Mouse (Mus musculus): ENCODE data around the gene Gm45521.

Gm45521 gene

DNA sequence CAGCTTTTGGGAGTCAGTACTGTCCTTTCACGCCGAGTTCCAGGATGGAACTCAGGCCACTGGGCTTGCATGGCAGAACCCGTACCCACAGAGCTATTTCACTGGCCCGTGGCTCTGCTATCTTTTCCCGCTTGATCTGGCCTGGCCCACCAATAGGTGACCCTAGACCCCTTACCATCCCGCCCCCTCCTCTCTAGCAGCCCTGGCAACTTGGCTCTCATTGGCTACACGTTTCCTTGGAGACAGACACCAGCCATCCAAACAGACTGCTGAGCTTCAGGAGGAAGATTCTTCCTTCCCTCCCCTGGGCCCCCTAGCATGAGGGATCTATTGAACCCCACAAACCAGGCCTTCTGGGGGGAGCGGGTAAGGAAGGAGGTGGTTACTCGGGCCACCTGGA is at the start of gene Gm45521:
Gm45521 (plus strand) TSS at position 240 of the 400 bp plus-strand sequence.
- in situ Hi-C loops (cut with MseI, MboI): no loop called here

DNA sequence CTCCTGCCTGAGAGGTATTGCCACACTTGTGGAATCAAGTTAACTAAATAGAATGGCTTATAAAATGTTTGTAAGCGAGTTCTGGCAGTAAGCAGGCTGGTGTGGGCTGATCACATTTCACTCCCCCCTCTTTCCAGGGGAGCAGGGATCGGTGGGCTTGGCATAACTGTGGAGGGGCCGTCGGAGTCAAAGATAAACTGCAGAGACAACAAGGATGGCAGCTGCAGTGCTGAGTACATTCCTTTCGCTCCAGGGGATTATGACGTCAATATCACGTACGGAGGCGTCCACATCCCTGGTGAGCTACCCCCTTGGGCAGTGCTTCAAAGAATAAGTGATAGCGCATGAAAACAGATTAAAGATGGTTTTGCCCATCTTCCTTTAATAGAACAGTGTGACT is 47.6 kb upstream of the Gm45521 start:
- in situ Hi-C loops (cut with MseI, MboI): no loop called here

DNA sequence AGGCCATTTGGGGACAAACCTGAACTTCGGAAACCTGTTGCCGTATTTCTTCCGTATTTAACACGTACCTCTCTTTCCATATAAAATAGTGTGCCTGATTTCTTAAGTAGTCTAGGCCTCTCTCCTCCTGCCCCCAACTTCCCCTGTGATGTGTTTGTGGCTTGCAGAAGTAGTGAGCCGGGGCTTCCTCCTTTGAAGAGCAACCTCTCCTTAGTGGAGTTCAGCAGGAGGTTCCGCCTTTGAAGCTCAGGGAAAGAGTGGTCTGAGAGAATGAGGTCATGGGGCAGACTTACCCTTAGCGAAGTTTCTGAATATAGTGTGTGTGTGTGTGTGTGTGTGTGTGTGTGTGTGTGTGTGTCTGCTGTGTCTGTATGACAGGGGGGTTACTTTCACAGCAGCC is 43.2 kb upstream of the Gm45521 start:
- in situ Hi-C loops (cut with MseI, MboI): no loop called here

DNA sequence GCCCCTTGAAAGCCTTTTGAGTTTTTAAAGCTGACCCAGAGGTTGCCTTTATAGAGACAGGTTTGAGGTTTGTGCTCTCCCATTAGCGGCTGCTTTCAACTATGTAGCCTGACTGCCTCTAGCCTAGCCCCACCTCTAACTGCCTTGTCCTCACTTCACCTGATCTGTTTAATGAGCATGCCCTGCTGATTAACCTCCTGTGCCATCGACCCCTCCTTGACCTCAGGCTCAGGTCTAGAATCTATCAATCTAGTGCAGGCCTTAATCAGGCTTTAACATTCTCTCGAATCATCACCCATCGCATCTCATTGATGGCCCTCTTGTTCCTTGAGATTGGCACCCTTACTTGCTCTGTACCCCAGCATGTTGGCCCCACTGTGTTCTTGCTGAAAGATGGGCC is 42.6 kb upstream of the Gm45521 start:
- in situ Hi-C loops (cut with MseI, MboI): no loop called here

DNA sequence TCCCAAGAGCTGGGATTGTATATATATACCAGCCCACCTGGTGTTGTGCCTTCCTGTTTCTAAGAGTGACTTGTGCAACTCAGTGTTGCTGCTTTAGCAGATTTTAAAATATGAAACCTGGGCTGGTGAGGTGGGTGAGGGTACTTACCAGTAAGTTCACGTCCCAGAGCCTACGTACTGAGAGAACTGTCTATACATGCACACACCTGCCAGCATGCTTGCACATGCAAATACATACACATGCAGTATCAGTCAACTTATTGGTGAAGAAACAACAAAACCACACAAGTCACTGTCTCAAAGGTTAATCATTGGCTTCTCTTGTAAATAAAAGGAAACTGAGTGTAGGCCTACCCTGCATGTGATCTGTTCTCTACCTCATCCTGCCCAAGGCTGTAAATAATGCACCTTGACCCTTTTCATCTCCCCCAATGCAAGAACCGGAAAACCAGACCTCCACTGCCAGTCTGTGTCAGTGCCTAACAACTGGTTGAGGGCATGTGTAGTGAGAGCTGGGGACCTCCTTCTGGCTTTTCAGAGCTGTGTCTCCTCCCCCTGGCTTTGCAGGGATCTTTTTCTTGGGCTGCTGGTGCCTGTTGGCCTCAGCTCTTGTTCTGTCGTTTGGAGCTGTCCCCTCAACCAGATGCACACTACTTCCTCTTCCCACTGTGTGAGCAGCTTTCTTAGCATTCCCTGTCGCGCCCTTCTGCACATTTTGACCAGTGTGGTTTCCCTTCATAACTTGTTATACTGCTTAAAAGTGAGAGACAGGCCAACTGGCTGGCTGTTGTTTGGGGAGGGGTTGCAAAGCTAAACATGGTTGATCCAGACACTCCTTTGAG is 38.7 kb upstream of the Gm45521 start:
- in situ Hi-C loops (cut with MseI, MboI): no loop called here

DNA sequence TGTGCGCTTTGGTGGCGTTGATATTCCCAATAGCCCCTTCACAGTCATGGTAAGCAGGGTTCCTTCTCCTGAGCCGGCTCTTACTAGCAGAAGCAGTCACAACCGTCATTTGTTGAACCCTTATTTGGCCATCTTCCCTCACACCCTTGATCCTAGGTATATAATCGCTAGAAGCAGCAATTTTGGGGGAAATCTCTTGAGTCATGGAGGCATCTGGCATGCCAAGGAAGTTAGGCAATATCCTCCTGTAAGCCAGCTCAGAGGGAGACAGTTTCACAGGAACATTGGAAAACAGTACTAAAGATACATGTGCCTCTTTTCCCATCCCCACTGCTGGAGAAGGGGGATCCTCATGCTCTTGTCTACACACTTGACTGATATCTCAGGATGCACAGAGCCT is 37.8 kb upstream of the Gm45521 start:
- in situ Hi-C loops (cut with MseI, MboI): no loop called here

DNA sequence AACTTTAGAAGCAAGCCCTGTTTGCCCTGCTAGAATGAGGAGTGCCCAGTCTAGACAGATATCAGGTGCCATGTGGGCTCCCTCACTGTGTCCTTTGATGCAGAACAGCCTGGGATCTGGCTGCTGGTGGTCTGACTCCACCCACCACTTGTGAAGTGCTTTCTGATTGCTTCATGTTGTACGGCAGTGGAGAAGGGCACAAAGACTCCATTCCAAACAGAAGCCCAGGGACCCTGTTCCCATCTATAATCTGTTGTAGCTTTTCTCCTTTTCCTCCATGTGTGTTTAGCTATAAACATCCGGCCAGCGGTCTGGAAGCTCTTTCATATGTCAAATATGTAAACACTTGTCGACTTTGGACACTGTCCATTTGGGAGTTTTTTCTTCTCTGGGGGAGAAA is 37.2 kb upstream of the Gm45521 start:
- in situ Hi-C loops (cut with MseI, MboI): no loop called here

DNA sequence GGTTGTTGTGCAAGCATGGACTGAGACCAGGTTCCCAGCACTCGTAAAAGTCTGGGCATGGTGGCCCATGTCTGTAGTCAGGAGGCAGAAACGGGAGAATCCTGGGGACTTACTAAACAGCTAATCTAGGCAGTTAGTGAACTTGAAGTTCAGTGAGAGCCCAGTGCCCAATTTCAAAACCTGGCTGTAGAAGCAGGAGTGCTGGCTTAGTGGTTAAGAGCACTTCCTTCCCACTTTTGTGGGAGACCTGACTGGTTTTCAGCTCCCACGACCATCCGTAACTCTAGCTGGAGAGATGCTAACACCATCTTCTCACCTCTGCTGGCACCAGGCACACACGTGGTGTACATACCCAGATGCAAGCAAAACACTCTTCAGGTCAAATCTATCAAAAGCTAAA is 35.6 kb upstream of the Gm45521 start:
- in situ Hi-C loops (cut with MseI, MboI): no loop called here

DNA sequence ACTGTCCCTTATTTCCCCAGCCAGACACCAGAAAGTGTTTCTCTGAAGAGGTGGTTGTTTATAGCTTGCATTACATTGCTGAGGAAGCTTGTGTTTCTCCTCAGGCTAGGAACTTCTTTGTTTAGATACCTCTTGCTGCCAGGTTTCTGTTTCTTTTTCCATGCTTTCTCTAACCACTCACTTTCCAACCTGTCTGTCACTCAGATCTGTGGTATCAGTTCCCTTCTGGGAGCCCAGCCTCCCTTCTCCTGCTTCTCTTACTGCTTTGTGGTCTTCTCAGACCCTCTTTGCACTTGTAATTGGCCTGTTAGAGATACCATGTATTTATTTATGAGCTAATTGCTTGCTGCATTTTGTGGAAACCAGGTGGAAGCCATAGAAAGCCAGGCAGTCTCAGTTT is 33.5 kb upstream of the Gm45521 start:
- in situ Hi-C loops (cut with MseI, MboI): no loop called here

DNA sequence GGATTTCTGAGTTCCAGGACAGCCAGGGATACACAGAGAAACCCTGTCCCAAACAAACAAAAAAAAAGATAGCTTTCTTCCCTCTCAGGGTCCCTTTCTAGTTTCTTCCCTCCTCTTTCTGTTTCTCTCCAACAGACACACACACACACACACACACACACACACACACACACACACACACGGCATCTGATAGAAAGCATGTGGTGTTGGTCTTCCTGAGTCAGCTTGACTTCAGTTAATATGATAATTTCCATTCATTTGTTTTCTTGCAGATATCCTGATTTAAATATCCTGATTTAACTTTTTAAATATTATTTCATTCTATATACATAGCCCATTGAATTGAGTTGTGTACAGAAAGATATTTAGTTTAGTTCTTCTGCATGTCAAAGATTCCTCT is 28.7 kb upstream of the Gm45521 start:
- in situ Hi-C loops (cut with MseI, MboI): no loop called here

DNA sequence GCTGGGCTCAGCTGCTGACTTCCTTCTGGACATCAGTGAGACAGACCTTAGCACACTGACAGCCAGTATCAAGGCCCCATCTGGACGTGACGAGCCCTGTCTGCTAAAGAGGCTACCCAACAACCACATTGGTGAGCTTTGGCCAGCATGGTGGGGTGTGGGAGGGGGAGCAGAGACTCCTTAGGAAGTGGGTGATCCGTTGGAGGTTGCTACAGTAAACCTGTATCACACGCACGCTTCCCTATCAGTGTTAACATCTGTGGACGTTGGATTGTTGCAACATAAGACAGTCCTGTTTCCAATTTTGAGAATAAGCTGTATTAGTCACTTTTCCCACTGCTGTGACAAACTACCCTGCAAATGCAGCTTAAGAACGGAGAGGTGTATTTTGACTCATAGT is 28.1 kb upstream of the Gm45521 start:
- in situ Hi-C loops (cut with MseI, MboI): no loop called here

DNA sequence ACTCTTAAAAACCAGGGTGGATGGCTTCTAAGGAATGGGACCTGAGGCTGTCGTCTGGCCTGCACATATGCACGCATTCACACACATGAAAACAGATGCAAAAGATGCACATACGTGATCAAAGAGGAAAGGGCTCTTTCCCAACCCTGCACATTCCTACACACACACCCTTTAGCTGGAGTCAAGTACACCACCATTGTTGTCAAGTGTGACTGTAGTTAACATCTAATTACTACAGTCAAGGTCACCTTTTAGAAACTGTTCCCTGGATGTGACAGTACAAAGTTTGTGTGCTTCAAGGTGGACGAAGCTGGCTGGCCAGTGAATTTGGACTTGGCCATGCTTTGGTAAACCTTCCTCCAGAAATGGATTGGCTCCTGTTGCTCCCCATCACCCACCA is 24.9 kb upstream of the Gm45521 start:
- in situ Hi-C loops (cut with MseI, MboI): no loop called here

DNA sequence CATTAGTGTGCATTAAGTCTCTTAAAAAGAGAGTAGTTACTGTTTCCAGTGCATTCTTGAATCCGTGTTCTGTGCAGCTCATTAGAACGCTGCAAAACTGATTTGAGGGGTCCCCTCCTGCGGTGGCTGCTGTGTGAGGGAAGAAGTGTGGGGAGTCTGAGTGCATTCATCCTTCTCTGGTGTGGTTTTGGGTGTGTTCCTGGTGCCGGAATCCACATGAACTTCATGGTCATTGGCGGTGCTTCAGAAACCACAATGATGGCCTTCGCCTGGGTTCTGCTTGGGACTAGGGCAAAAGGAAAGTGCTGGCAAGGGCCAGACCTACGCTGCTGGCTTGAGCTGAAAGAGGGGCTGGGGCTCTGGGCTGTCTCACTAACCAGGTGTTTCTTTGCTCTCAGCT is 22.9 kb upstream of the Gm45521 start:
- in situ Hi-C loops (cut with MseI, MboI): no loop called here

DNA sequence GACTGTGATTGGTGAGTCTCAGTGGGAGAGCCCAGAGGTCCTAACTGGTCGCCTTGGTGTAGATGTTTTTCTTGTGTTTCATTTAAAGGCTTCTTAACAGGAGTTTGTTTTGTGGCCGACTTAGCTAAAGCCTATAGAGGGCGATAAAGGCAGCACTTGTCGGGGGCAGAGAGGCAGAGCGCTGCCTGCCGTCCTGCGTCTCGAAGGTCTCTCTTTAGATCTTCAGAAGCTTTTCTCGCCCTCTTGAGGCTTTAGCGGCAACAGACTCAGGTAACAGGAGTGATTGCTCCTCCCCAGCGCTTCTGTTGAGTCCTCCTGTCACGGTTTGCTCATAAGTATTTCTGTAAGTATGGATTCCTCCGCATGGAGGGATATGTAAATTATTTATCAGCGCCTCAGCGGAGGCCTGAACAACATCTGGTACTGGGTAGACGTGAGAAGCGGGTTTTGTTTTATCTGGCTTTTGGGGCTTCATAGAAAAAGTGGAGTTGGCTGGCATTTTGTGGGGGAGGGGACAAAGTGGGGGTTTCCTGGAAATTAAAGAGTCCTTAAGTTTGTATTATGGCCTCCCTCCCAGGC is 19.9 kb upstream of the Gm45521 start:
- in situ Hi-C loops (cut with MseI, MboI): no loop called here

DNA sequence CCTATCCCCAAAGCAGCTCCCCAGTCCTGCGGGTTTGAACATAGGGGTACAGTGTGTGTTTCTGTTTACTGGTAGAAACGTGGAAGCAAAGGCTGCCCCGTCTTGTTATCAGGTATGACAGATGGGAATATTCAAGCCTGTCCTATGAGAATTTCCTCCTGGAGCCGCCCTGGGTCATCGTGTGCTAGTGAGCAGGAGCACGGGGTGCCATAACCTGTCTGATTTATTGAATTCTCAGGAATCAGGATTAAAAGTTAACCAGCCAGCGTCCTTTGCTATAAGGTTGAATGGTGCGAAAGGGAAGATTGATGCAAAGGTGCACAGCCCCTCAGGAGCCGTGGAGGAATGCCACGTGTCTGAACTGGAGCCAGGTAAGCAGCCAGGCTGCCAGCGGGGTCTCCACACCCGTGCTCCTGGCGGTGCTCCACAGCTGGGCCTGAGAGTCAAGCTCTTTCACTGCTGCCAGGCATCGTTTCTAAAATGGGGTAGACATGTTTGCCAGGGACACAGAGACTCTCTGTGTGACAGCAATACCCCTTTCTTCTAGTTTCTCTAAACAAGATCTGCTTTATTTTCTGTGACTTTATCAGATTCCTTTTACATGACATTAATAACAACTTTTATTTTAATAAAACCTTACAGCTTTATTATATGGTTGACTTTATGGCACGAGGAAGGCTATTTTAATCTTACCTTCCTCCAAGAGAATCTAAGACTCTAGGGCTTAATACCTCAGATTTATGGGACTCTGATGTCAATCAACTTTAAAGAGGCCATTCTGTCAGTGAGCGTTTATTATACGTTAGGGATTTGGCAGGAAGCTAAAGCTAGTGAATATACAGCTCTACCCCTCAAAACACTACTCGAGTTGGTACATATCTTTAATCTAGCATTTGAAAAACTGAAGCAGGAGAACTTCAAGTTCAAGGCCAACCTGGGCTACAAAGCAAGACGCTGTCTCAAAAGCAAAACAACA is 18.0 kb upstream of the Gm45521 start:
- in situ Hi-C loops (cut with MseI, MboI): no loop called here

DNA sequence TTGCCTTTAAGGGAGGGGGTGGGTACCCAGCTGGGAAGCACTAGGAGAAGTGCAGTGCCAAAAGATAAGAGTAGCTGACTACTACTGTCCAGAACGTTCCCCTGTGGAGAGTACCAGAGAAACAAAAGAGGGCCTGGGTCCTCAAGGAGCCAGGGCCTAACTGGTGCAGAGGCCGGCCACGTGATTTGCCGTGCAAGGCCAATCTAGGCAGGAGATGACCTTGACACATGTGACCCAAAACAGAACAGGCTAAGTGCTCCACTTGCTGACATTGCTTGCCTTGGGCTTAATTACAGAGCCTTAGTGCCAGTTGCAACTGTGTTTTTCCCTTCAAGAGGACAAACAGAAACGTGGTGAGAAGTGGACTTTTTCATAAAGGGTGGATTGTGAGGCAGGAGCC is 15.7 kb upstream of the Gm45521 start:
- in situ Hi-C loops (cut with MseI, MboI): no loop called here

DNA sequence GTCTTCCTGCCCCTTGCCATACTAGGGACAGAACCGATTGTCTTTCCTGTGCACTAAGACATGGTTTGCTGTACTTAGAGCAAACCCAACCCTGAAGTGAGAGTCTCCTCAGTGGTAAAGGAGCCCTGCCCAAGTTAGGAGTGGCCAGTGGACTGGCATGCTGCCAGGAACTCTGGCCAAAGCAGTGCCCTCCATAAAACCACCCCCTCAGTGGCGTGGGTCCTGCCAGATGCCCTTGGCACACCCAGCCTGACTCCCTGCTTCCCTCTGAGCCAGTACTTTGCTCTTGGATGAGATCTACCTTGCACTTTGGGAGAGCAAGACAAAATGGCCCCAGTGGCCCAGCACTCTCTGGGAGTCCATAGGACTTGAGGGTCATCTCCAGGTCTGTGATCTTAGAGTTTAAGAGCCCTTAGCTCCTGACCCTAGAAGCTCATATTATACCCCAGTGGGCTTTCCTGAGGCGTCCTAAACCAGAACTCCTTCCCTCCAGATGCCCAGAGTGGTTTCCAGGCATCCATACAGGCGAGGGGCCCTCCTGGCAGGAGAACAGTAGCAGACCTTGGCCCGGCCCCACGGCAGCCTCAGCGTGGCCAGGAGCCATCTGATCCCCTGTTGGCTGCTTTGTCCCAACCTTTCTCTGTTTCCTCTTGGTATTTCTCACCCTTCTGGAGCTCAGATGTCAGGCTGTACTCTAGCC is 13.8 kb upstream of the Gm45521 start:
- in situ Hi-C loops (cut with MseI, MboI): no loop called here

DNA sequence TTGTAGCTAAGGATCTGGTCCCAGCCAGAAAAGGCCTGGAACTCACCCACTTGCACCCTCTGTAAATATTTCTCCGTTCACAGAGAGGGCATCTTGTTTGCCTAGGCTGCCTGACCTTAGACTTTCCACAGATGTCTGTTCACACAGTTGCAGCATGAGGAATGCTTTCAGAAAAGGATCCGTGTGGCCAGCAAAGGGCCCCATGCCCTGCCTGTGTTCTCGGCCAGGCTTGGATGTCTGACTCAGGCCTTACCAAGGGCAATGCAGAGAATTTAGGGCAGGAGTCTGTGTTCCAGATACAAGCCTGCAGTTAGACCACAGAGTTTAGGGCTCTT is 13.3 kb upstream of the Gm45521 start:
- in situ Hi-C loops (cut with MseI, MboI): no loop called here

DNA sequence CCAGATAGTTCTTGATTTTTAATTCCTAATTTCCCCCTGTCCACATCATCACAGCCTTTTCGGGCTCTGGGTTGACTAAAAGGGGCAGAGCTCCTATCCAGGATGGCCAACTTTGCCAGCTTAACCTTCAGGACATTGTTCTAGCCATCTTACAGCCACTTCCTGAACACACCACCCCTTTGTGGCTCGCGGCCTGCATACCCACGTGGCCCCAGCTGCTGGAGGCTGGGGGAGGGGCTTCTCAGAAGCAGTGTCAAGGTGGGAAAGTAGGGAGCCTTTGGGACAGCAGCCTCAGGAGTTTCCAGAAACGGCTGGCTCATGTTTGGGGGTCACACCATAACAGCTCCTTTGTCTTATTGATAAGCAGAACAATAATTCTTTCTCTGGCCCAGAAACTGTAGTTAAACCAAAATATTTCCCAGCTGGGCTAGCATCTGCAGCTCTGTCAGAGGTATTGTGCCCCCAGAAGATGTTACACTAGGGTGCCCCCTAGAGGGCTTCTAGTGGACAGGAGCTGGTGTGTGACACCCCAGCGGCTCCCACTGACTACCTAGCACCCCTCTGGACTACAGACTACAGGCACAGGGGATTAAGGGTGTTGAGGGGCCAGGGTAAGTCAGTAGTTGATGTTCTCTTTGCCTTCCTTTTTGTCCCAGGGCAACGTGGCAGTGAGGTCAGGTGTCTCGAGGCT is 12.6 kb upstream of the Gm45521 start:
- in situ Hi-C loops (cut with MseI, MboI): no loop called here

DNA sequence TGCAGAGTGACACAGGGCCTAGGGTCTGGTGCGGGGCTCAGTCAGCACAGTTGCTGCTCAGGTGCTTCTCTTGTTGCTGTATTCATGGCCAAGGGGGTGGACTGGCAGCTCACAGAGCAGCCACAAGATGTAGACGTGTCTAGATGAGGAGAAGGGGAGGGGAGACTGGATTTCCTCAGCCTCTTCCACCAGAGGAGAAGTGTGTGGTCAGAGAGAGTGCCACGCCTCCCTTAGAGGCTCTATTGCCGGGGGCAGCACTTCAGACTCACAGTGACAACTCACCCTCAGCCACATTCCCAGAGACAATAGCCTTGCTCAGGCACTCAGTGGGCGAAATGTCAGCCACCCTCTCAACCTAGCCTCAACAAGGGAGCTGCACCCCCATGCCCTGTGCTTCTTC is 11.8 kb upstream of the Gm45521 start:
- in situ Hi-C loops (cut with MseI, MboI): no loop called here

DNA sequence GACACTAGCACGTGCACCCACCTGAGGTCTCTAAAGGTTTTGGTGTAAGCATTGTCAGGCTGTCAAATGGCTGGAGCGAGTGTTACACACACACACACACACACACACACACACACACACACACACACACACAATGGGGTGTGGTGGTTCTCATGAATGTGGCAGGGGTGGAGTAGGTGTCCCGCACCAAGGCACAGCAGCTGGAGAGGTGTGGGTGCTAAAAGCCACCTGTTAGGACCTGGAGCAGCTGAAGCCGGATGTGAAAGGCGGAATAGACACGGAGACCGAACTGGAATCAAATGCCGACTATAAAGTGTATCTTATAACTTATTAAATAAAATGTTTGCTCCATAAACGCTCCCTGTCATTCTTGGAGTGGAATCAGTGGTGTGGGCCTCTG is 5.9 kb upstream of the Gm45521 start:
- in situ Hi-C loops (cut with MseI, MboI): no loop called here

Measured in mouse trophoblast stem cell (cell line).